Mouse (Mus musculus): ENCODE results near the gene Hes3. TPM values are rescaled to one million over a fixed set of nuclear protein-coding genes. Genes with fewer than 3 reads are reported as not detected.
A peak's percentile ranks its signal among the peaks of the same experiment; 100 is the strongest.

The Hes3 gene
- total RNA-seq, 2 experiments from 2014 or later: not detected

DNA sequence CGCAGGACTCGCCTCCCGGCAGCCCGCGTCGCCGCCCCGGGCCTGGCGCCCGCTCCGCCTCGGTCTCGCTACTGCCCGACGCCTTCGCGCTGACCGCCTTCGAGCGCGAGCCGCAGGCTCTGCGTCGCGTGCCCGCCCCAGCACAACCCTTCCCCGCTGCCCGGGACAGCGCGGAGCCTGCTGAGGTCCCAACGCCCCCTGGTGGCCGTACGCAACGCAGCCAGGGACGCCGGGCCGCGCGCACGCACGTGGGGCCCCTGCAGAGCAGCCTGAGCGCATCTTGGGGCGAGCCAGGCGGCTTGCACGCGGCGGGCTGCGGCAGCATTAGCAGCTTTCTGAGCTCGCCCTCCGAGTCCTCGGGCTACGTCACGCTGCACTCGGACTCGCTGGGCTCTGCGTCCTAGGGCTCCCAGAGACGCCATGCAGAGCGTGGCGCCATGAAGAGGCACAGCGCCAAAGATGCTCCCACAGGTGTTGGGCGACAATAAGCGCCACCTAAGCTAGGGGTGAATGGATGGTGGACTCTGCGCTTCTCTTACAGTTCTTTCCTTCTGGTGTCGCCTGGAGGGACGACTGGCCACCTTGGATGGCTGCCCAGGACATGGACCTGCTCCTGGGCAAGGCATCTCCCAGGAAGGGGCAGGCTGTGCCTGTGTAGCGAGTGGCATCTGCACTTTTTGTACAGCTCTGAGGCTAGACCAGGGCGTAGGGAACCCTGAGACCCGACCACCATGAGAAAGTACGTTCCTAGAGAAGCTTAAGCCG, 8.1 kb downstream of the Hes3 start:
- Histone ChIP-seq H3K4me3 (peak overlapping the region; percentile 49), H3K27ac (no peak overlapping the region)
- peak; percentile 82 to 89 for DNase-seq (ENCODE audit: low spot score in 2 of 2)
- TF ChIP-seq CTCF (conservative IDR thresholded peaks at IDR 0.05): peak; percentile 97

DNA sequence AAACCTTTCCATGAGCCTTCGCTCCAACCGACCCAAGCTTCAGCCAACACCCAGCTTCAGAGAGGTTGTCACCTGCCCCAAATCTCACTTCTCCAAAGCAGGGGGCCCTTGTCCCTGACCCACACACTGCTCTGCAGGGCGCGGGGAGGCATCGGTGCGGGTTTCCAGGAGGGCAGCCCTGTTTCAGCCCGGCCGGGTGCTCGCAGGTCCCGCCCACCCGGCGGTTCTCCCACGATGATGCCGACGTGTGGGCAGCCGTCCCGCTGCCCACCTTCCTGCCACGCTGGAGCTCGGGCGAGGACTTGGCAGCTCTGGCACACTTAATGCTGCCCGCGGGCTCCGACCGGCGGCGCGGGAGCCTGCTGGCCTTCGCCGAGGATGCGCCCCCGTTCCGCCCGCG, 8.7 kb downstream of the Hes3 start:
- no peak for DNase-seq (ENCODE audit: low spot score in 2 of 2)
- no peak for TF ChIP-seq CTCF (conservative IDR thresholded peaks at IDR 0.05)
- H3K4me3 ChIP-seq: peak overlapping the region; percentile 49
- H3K27ac ChIP-seq: no peak overlapping the region

DNA sequence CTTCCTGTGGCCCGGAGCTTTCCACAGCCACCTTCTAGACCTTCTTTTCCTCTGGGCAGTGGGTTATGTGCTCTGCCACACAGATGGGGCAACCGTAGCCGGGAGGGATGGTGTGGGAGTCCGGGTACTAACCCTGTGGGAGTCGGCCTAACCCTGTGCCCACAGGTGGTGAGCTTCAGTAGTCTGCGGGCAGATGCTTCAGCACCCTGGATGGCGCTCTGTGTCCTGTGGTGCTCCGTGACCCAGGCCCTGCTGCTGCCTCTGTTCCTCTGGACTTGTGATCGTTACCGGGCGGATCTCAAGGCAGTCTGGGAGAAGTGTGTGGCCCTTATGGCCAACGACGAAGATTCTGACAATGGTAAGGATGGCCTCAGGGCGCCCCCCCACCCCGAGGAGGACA, 9.9 kb downstream of the Hes3 start:
- no peak overlapping the region for H3K4me3 ChIP-seq
- no peak for DNase-seq (ENCODE audit: low spot score in 2 of 2)
- no peak for TF ChIP-seq CTCF (conservative IDR thresholded peaks at IDR 0.05)
- H3K27ac ChIP-seq: no peak overlapping the region

DNA sequence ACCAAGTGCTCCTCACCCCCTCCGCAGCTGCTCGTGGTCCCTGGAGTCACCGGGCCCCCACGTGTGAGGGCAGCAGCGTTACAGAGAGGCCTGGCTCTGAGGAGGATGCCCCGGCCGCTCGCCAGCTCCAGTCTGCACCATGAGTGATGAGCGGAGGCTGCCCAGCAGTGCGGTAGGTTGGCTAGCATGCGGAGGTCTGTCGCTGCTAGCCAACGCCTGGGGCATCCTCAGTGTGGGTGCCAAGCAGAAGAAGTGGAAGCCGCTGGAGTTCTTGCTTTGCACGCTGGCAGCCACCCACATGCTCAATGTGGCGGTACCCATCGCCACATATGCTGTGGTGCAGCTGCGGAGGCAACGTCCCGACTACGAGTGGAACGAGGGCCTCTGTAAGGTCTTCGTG, 12.5 kb downstream of the Hes3 start:
- H3K27ac ChIP-seq: no peak overlapping the region
- H3K4me3 ChIP-seq: no peak overlapping the region
- DNase-seq (ENCODE audit: low spot score in 2 of 2): no peak
- TF ChIP-seq CTCF (conservative IDR thresholded peaks at IDR 0.05): no peak

DNA sequence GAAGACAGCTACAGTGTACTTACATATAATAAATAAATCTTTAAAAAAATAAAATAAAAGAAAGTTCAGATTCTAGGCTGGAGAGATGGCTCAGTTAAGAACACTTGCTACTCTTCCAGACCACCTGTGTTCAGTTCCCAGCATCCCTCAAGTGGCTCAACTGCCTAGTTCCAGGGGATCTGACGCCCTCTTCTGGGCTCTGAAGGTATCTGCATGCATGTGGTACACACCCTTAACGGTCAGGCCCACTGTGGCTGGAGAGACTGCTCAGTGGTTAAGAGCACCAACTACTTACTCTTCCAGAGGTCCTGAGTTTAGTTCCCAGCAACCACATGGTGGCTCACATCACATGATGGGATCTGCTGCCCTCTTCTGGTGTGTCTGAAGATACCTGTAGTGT, 13.5 kb downstream of the Hes3 start:
- H3K27ac ChIP-seq: no peak overlapping the region
- no peak for DNase-seq (ENCODE audit: low spot score in 2 of 2)
- no peak overlapping the region for H3K4me3 ChIP-seq
- TF ChIP-seq CTCF (conservative IDR thresholded peaks at IDR 0.05): peak; percentile 42

DNA sequence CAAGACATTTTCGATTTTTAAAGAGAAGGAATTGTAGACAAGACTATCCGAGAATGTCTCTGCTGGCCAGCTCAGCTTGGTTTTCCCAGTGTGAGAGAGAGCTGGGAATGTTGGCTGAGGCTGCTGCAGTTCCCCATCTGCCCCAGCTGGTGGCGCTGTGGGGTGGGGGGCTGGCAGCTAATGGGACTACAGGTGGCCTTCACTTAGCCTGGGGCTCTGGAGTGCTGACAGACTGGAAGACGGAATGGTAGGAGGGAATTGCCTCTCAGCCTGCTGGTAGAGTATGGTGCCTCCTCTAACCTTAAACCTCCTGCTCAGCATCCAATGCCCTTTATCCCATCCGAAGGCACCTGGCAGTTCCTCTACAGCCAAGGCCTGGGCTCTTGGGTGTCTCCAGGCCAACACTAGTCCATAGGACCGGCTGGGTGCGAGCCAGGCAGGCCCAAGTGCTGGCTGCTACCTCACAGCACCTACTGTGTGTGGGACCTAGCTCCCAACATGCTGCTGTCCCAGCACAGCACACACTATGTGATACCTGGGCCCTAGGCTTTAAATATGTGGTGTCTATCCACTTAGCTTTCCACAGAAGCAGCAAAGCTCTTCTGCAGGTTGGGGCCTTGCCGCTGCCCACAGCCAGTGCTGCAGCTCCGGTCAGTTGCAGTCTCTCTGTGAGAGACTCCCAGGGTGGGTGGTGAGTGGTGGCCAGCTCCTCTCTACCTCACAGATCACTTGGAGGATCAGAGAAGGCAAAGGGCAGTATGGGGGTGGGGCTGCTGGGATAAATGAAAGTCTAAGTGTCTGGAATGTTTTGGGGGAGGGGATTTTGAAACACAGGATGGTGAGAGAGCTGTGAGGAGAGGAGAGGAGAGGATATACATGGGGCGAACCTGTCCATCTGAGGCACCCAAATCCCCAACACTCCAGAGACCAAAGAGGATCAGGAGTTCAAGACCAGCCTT, 14.8 kb downstream of the Hes3 start:
- Histone ChIP-seq H3K4me3 (no peak overlapping the region), H3K27ac (no peak overlapping the region)
- TF ChIP-seq CTCF (conservative IDR thresholded peaks at IDR 0.05): peak; percentile 86
- DNase-seq (ENCODE audit: low spot score in 2 of 2): peak in 1 of 2 experiments; percentile 42

DNA sequence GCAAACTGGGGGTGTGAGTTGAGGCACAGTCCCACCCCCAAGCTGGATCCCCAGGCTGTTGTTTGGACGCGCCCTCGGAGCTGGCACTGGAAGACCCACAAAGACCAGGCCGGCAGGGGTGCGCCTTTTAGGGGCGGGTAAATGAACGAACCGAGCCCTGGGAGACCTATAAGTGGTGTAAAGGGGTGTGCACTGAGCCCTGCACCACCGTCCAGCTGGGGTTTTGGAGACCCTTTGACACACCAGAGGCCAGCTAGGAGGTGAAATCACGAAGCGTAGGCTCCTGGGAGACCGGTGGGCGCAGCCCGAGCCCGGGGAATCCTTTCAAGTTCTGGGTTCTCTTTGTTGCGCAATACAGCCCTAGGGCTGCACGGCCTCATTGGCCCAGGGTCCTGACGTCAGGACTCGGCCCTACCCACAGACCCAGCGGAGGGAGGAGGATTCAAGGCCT, 16.8 kb downstream of the Hes3 start:
- H3K27ac ChIP-seq: no peak overlapping the region
- TF ChIP-seq CTCF (conservative IDR thresholded peaks at IDR 0.05): no peak
- H3K4me3 ChIP-seq: peak overlapping the region; percentile 54
- no peak for DNase-seq (ENCODE audit: low spot score in 2 of 2)

DNA sequence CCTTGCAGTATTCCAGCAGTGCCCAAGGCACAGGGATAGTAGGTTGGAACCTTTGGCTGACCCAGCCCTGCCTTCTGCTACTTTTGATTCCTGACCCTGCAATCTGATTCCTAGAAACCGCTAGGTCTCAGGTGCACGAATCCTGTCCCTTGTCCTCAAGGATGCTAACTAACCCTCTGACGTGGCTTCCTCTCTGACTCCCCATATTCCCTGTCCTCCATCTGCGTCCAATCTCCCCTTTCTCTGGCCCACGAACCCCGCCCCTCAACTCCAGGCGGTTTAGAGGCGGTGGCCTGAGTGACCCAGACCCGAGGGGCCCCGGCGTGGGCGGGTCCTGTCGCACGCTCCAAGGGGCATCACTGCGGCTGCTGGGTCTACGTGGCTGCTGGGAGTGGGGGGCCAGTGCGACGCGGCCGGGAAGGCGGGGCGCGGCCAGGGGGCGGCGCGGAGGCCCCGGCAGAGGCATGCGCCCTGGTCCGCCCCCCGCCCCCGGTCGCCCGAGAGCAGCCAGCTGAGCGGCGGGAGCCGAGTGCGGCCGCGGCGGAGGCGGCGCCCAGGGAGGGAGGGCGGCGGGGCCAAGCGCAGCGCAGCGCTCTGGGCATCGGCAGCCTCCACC, 17.7 kb downstream of the Hes3 start, which contains the start of gene Gpr153:
Gene Gpr153 (plus strand): TSS at position 612 of the 616 bp plus-strand sequence.
- H3K27ac ChIP-seq: peak within 1 kb of the TSS; percentile 39; the same call in 1 of the 2 replicates
- H3K4me3 ChIP-seq: peak within 1 kb of the TSS; percentile 54
- no peak for TF ChIP-seq CTCF (conservative IDR thresholded peaks at IDR 0.05)
- DNase-seq (ENCODE audit: low spot score in 2 of 2): no peak

DNA sequence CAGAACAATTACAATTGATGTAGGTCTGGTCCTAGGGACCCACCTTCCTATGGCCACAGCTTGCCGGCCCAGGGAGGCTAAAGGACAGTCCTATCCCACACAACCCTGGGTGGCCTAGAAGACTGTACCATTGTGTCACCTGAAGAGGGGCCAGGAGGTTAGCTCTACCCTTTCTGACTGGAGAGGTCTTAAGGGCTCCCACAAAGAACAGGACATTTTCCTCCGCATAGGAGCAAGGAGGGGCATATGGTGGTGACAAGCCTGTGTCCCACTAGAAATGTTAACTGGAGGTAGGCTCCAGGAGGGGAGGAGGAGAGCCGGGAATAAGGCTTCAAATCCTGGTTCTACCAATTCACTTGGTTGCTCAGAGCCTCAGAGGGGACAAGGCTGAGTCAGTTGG, 18.3 kb downstream of the Hes3 start:
- peak overlapping the region; percentile 39; the same call in 1 of the 2 replicates for H3K27ac ChIP-seq
- no peak for TF ChIP-seq CTCF (conservative IDR thresholded peaks at IDR 0.05)
- DNase-seq (ENCODE audit: low spot score in 2 of 2): no peak
- no peak overlapping the region for H3K4me3 ChIP-seq

DNA sequence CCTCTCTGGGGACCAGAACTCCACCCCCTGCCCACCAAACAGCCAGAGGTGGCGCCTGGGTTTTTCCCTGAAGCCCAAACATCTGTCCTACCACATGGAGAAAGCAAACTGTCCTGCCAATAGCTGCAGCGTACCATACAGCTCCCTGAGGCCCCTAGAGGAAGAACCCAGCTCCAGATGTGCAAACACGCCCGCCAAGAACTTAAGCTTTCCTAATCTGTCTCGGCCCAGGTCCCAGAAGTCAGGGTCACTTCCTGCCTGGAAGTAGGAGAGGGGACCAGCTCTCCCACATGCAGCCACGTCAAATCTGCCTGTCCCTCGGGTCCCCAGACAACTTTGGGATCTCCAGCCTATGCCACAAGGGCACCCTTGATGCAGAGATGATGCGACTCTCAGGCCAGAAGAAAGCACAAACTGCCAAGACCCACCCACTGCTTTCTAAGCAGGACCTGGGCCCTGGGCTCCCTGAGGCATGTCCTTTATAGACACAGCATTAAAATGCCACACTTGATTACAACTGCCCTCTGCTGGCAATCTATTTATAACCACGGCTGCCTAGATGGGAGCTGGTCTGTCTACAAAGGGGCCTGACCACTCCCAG, 18.9 kb downstream of the Hes3 start:
- no peak overlapping the region for H3K4me3 ChIP-seq
- peak overlapping the region; percentile 39; the same call in 1 of the 2 replicates for H3K27ac ChIP-seq
- DNase-seq (ENCODE audit: low spot score in 2 of 2): no peak
- peak; percentile 67 for TF ChIP-seq CTCF (conservative IDR thresholded peaks at IDR 0.05)

DNA sequence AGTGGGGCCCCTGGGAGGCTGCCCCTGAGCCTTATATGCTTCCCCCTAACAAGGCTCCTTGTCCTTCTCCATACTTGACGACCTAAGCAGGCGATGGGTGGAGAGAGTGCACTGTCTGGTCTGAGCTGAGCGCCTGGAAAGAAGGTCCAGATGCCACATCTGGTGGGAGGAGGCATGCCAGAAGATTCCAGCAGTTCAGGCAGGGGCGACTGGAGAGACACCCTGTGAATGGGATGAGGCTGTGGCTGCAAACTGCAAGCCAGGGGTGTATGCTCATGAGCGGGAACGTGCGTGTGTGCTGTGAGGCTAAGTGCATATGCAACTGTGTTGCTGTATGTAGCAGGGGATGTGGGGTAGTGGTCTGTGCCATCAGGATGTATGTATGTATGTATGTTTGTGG, 19.5 kb downstream of the Hes3 start:
- TF ChIP-seq CTCF (conservative IDR thresholded peaks at IDR 0.05): no peak
- no peak overlapping the region for H3K27ac ChIP-seq
- H3K4me3 ChIP-seq: no peak overlapping the region
- no peak for DNase-seq (ENCODE audit: low spot score in 2 of 2)

DNA sequence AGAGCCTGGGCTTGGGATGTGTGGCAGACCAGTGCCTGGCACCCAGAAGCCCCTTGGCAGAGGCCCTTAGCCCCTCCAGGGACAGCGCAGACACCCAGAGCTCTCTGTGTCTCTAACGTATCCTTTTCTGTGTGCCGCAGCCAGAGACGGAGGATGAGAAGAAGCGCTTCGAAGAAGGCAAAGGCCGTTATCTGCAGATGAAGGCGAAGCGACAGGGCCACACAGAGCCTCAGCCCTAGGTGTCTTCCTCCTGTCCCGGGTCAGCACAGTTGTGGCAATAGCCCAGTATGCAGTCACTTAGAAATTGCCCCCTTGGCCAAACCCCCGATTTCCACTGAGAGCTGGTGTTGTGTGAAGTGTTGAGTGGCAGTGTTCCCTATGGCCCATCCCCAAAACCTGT, 20.1 kb downstream of the Hes3 start:
- DNase-seq (ENCODE audit: low spot score in 2 of 2): no peak
- TF ChIP-seq CTCF (conservative IDR thresholded peaks at IDR 0.05): no peak

More for the DNA sequence above, 20.1 kb downstream of the Hes3 start:
- Histone ChIP-seq H3K4me3 (no peak overlapping the region), H3K27ac (no peak overlapping the region)
